Mouse (Mus musculus) macrophage (primary cell): Measurements from ENCODE around the gene Tldc1. TPM values are rescaled to one million over a fixed set of nuclear protein-coding genes. Genes with fewer than 3 reads are reported as not detected.

Source experiments
- H3K27ac ChIP-seq: fragments of 350-480 bp; formaldehyde crosslinking; 2 replicates; pipeline ENCODE4 v1.9.0; 2021
- H3K36me3 ChIP-seq: fragments of 350-480 bp; formaldehyde crosslinking; 2 replicates; pipeline ENCODE4 v1.9.0; 2021; ENCODE audit errors: inconsistent target
- H3K4me3 ChIP-seq: fragments of 350-480 bp; formaldehyde crosslinking; 2 replicates; pipeline ENCODE4 v1.9.0; 2021; ENCODE audit errors: inconsistent target
- H3K79me2 ChIP-seq: fragments of 350-480 bp; formaldehyde crosslinking; 2 replicates; pipeline ENCODE4 v1.9.0; 2021; ENCODE audit errors: inconsistent target
- WGBS: methylation state at CpG from one replicate; pipeline ENCODE4 v1.1.7; 2026; ENCODE audit warnings: inconsistent platforms; ENCODE audit not compliant: missing documents; 5-methylcytosine and 5-hydroxymethylcytosine counted together
- polyA plus RNA-seq: library from polyadenylated mRNA; stranded (reverse); fragments of 250-400 nt; gene quantifications from 3 replicates; pipeline ENCODE4 v1.2.4, GENCODE M21; 2018; ENCODE audit warnings: inconsistent platforms

Gene Tldc1
- polyA plus RNA-seq, 1 experiment from 2014 or later, result 9.6 TPM

- H3K36me3 ChIP-seq, result peaks cover 45% of the 10 kb centered on the region
- H3K27ac ChIP-seq, result 0 out of 2 replicates have a peak overlapping the region, but pooled peaks have one; percentile 93
- 94% methylated on average over 14 of the region's 14 CpGs for WGBS
- no peak overlapping the region for H3K4me3 ChIP-seq
- H3K79me2 ChIP-seq, result peaks cover 57% of the 10 kb centered on the region
Observed at GRCm38 (mm10) chr8:119810953-119811499, 32.8 kb upstream of the Tldc1 start.

DNA sequence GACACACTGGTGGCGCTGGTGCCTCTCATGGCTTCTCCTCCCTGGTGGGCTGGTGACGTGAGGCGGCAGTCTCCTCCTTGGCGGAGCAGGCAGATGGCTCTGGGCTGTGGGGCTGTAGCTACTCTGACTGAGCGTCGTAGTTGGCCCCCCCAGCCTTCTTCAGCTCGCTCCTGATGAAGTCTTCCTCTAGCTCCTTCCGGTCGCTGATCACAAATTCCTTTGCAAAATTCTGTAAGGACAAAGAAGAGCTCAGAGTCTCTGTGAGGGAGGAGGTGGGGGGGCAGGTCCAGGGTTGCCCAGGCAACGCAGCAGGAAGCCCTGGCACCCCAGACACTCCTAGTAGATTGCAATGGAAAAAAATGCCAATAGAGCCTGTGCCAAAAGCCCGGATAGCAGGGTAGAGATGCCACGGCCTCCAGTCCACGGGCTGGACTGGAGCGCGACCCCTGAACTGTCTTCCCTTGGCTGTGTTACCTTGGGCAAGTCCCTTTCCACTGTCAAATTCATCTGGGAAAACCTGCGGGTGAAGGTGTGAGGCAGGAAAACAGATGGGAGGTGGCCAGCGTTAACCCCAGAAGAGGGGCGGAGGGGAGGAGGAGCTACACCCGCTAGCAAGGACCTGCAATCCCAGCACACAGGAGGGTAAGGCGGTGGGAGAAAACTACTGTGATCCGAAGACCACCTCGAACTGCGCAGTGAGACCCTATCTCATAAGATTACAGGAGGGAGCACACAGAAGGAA lies 32.1 kb upstream of the Tldc1 start:
- peaks cover 37% of the 10 kb centered on the region for H3K36me3 ChIP-seq
- H3K4me3 ChIP-seq, result no peak overlapping the region
- WGBS, result 93% methylated on average over 19 of the region's 23 CpGs
- H3K79me2 ChIP-seq, result peaks cover 50% of the 10 kb centered on the region
- no peak overlapping the region for H3K27ac ChIP-seq

DNA sequence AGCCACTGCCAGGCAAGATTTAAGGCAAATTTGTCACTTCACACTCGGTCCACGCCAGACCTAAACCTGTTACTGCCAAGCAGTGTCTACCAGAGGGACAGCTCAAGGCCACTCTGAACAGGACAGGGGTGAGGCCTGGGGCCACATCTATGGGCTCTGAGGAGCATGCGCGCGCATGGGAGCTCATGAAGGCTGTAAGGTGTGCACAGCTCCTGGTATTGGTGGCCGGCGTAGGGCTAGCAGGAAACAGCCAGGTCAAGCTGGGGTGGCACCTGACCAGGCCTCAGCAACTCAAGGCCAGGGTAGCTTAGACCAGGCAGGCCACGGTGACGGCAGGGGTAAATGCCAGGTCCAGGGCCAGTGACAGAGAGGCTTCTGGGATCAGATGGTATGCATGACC lies 31.4 kb upstream of the Tldc1 start:
- H3K79me2 ChIP-seq, result peaks cover 43% of the 10 kb centered on the region
- 95% methylated on average over 9 of the region's 9 CpGs for WGBS
- H3K36me3 ChIP-seq, result peaks cover 35% of the 10 kb centered on the region
- no peak overlapping the region for H3K4me3 ChIP-seq
- H3K27ac ChIP-seq, result no peak overlapping the region

- 89% methylated on average over 4 of the region's 4 CpGs for WGBS
- Histone ChIP-seq H3K4me3 (no peak overlapping the region), H3K79me2 (peaks cover 31% of the 10 kb centered on the region), H3K36me3 (peaks cover 35% of the 10 kb centered on the region), H3K27ac (no peak overlapping the region)
Observed at GRCm38 (mm10) chr8:119807687-119808086, 29.5 kb upstream of the Tldc1 start.

DNA sequence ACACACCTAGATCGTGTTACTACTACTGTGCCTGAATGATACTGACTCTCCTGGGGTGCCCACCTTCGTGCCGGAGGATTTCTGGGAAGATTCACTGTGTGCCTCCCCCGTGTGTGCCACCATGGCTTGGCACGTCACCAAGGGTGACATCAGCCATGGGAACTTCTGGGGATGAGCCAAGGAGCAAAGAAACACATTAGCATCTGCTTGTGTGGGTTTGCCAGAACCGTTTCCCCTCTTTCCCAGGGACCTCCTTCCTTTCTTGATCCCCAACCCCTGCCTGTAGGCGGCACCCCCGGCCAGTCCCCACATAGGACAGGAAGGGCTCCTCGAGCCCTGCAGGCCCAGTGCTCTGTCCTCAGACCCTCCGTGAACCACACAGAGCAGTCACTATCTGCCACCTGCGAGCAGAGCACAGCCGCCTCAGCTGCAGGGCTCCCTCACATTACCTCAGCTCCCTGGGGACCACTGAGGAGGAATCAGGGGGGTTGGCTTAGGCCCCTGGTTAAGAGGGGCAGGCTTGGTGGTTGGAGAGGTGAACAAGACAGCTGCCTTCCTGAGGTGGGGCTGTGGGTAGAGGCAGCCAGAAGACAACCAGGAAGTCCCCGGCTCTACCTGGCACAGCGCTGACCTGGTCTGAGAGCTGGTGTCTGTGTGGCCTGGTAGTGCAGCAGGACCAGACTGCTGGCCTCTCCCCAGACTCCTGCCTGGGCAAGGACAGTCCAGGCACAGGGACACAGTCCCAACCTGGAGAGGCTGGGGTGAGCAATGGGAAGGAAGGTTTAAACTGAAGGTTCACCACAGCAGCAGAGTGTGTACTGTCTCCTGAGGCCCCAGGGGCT lies 28.4 kb upstream of the Tldc1 start:
- 69% methylated on average over 14 of the region's 14 CpGs for WGBS
- H3K4me3 ChIP-seq, result no peak overlapping the region
- H3K36me3 ChIP-seq, result peaks cover 35% of the 10 kb centered on the region
- no peak overlapping the region for H3K27ac ChIP-seq
- H3K79me2 ChIP-seq, result peaks cover 21% of the 10 kb centered on the region

GRCm38 (mm10) chr8:119805275-119805674 lies 27.1 kb upstream of the Tldc1 start:
- 86% methylated on average over 8 of the region's 8 CpGs for WGBS
- H3K27ac ChIP-seq, result no peak overlapping the region

GRCm38 (mm10) chr8:119802592-119802991 lies 24.4 kb upstream of the Tldc1 start:
- Histone ChIP-seq H3K36me3 (peaks cover 4% of the 10 kb centered on the region; the same call in 1 of the 2 replicates), H3K79me2 (no peaks in the 10 kb centered on the region), H3K4me3 (no peak overlapping the region), H3K27ac (no peak overlapping the region)
- 100% methylated on average over 1 of the region's 1 CpGs for WGBS

More at GRCm38 (mm10) chr8:119805275-119805674, 27.1 kb upstream of the Tldc1 start:
- H3K79me2 ChIP-seq, result peaks cover 7% of the 10 kb centered on the region
- H3K36me3 ChIP-seq, result peaks cover 30% of the 10 kb centered on the region
- H3K4me3 ChIP-seq, result no peak overlapping the region

DNA sequence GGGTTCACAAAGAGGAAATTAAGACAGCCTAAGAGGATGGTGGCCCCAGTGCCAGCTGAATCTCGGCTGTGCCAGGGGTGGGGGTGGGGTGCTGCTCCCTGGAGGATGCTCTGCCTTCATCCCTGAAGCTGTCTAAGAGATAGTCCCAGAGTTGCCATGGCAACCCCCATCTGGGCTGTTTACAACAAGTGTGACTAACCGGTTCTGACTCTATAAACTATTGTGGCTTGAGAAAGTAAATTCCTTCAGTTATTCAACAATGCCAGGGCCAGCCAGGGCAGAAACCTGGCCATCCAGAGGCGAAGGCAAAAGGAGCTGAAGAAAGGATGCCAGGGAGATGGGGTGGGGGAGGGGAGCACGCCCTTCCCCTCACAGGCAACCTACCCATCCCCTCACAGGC lies 23.0 kb upstream of the Tldc1 start:
- H3K79me2 ChIP-seq, result no peaks in the 10 kb centered on the region
- no peaks in the 10 kb centered on the region for H3K36me3 ChIP-seq
- H3K27ac ChIP-seq, result no peak overlapping the region
- no peak overlapping the region for H3K4me3 ChIP-seq
- 50% methylated on average over 3 of the region's 4 CpGs for WGBS

GRCm38 (mm10) chr8:119798965-119799264 lies 20.7 kb upstream of the Tldc1 start:
- no peak overlapping the region for H3K4me3 ChIP-seq
- H3K27ac ChIP-seq, result no peak overlapping the region
- no peaks in the 10 kb centered on the region for H3K79me2 ChIP-seq
- H3K36me3 ChIP-seq, result no peaks in the 10 kb centered on the region
- 67% methylated on average over 2 of the region's 2 CpGs for WGBS

GRCm38 (mm10) chr8:119798170-119798964 lies 20.2 kb upstream of the Tldc1 start:
- Histone ChIP-seq H3K27ac (no peak overlapping the region), H3K36me3 (no peaks in the 10 kb centered on the region), H3K4me3 (no peak overlapping the region), H3K79me2 (no peaks in the 10 kb centered on the region)
- WGBS, result 4% methylated on average over 15 of the region's 15 CpGs

DNA sequence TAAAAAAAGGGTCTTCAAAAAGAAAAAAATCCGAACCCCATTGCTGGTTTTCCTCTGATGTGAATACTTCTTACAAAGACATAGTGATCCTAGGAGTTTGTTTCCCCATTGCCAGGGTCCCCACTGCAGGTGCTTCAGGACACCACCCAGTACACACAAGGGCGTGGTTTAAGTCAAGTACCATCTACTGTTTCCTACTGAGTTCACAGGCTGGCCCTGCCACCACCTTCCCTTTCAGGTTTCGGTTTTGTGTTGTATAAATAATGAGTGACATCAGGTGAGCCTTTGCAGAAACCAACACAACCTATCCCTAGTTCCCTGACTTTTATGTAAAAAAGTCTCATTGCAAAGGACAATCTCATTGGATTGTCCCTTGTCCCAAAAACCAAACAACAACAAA lies 17.4 kb upstream of the Tldc1 start:
- Histone ChIP-seq H3K79me2 (no peaks in the 10 kb centered on the region), H3K27ac (no peak overlapping the region), H3K4me3 (no peak overlapping the region), H3K36me3 (no peaks in the 10 kb centered on the region)
- WGBS, result 77% methylated on average over 3 of the region's 3 CpGs

- 85% methylated on average over 7 of the region's 7 CpGs for WGBS
Observed at GRCm38 (mm10) chr8:119794689-119795088, 16.5 kb upstream of the Tldc1 start.

DNA sequence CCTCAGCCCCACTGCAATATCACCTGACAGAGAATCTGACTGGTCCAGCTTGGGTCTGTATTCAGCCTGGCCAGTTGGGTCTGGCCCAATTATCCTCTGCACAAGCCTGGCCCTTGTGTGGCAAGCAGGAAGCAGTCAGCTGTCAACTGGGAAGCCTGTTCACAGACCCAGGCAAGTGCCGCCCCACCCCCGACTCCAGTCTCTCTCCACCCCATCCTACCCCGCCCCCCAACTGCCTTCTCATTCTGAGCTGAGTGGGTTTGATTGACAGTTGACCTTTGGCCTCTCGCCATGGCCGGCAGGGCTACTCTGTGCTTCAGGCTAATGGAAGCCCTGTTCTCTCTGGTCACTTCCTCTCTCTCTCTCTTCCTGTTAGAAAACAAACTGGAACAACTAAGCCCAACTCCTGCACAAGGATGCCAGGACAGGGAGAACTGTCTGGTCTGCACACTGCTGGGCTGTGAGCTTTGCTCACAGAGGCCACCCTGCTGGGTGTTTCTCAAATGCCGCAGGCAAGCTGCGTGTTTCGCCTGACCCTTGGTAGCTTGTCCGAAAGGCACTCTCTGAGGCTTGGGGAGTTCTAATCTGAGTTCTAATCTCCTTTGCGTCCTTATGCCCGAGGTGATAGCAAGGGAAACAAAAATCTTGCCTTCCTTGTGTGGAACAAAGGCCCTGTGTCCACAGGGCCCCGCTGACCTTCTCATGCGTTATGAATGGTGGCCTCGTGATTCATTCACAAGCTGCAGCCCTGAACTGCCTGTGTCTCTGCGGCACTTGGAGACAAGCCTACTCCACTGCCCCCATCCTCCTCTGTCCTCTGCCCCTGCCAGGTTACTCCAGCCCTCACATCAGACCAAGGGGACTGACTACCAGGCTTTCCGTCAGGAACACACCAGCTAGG lies 13.8 kb upstream of the Tldc1 start:
- 73% methylated on average over 16 of the region's 16 CpGs for WGBS
- H3K36me3 ChIP-seq, result no peaks in the 10 kb centered on the region
- no peaks in the 10 kb centered on the region for H3K79me2 ChIP-seq
- no peak overlapping the region for H3K4me3 ChIP-seq
- H3K27ac ChIP-seq, result 0 out of 2 replicates have a peak overlapping the region, but pooled peaks have one; percentile 12

More at GRCm38 (mm10) chr8:119794689-119795088, 16.5 kb upstream of the Tldc1 start:
- no peaks in the 10 kb centered on the region for H3K36me3 ChIP-seq
- no peak overlapping the region for H3K4me3 ChIP-seq
- H3K27ac ChIP-seq, result no peak overlapping the region
- no peaks in the 10 kb centered on the region for H3K79me2 ChIP-seq
